Mouse (Mus musculus) adipocyte (in vitro differentiated cells): ENCODE results near the gene Ergic1.

ENCODE experiments used
- DNase-seq: peaks from one replicate; pipeline ENCODE4 v3.0.0-alpha.2; 2016; ENCODE audit warnings: low spot score

The Ergic1 gene

DNA sequence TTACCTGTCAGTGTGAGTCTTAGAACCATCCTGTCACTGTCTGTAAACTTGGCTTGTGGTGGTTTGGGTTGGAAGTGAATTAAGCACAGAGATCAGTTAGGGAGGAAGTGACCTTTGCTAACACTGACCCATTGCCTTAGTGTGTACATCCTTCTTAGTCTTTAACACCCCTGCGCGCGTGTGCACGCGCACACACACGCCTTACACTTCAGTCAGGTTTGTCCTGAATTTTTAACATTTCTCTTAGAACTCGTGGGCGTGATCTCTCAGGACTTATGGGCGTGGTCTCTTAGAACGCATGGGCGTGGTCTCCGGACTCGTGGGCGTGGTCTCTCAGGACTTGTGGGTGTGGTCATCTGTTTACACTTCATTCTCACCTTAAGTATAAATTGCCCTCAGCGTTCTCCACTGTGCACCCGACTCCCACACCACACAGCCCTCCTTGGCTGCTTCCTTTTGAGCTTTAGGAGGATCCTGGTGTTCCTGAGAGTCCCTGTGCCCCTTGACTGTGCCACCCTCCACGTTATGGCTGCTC lies 39.7 kb downstream of the Ergic1 start:
- DNase-seq: no peak

- DNase-seq: no peak
Measured at GRCm38 (mm10) chr17:26601514-26601913, 40.2 kb downstream of the Ergic1 start.

DNA sequence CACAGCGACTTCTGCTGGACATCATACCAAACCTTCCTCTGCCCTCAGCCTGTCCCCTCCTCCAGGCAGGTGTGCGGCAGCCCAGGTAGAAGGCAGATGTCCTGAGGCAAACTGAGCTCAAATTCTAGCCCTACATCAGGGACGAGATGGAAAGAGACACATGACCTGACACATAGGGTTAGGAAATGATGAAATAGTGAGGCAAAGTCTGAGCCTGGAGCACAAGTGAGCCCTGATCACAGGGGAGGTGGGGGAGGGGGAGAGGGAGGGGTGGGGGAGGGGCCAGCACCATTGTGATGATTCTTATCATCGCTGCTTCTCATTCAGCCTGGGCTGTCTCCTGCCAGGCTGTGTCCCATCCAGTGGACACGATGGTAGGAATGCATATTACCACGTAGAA lies 40.6 kb downstream of the Ergic1 start:
- no peak for DNase-seq

GRCm38 (mm10) chr17:26602371-26602885 lies 41.1 kb downstream of the Ergic1 start:
- DNase-seq: peak; percentile 78

DNA sequence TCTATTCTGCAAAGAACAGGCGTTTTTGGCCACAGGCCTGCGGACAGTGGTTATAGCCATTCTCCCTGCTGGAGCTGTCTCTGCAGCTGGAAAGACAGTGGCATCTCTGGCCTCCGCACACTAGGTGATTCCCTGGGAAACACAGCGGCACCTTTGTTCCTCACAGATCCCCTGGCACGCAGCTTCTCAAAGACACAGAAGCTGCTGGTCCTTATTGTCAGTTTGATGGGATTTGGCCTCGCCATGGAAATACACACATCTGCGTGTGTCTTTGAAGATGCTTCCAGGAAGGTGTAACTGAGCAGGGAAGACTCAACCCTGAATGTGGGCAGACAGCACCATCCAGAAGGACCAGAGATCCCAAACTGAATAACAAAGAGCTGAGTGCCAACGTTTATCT lies 42.0 kb downstream of the Ergic1 start:
- no peak for DNase-seq

DNA sequence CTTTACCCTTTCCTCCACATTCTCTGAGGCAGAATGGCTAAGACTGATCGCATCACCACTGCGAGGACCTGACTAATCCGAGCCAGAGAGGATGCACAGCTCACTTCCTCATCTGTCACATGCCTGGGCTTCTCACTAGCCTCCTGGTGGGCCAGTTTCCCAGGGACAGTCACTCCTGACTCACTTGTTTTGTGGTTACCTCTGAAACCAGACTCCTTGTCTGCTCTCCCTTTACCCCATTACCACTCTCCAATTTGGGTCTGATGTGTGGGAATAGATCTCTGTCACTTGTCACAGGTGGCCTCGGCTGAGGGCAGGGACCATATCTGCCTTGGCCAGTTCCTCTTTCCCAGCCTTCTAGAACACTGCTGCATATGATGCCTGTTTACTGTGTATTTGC lies 44.3 kb downstream of the Ergic1 start:
- DNase-seq: no peak

GRCm38 (mm10) chr17:26606516-26606915 lies 45.2 kb downstream of the Ergic1 start:
- peak; percentile 81 for DNase-seq

GRCm38 (mm10) chr17:26608348-26608747 lies 47.1 kb downstream of the Ergic1 start:
- no peak for DNase-seq

GRCm38 (mm10) chr17:26608877-26609276 lies 47.6 kb downstream of the Ergic1 start:
- no peak for DNase-seq

GRCm38 (mm10) chr17:26609820-26610219 lies 48.5 kb downstream of the Ergic1 start:
- DNase-seq: no peak

GRCm38 (mm10) chr17:26611328-26611727 lies 50.0 kb downstream of the Ergic1 start:
- no peak for DNase-seq

GRCm38 (mm10) chr17:26611918-26612317 lies 50.6 kb downstream of the Ergic1 start:
- DNase-seq: no peak

- DNase-seq: no peak
Measured at GRCm38 (mm10) chr17:26614286-26614685, 53.0 kb downstream of the Ergic1 start.

- no peak for DNase-seq
Measured at GRCm38 (mm10) chr17:26614708-26615486, 53.6 kb downstream of the Ergic1 start.

DNA sequence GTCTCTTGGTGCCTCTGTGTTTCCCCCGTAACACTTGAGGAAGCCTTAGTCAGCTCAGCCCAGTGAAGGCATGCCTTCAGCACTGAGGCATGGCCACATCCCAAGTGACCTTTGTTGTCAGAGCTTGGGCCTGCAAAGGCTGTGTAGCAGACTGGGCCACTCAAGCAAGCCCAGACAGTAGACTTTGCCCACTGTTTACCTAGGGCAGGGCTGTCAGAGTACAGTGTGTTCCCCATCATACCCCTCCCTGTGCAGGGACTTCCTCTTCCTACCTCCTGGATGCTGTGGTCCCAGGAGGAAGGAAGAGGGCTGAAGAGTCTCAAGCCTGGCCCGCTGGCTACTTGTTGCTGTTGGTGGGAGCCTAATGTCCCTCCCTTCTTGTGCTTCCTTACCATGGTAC lies 55.4 kb downstream of the Ergic1 start:
- DNase-seq: peak; percentile 61

GRCm38 (mm10) chr17:26618498-26618897 lies 57.2 kb downstream of the Ergic1 start:
- DNase-seq: no peak

- no peak for DNase-seq
Measured at GRCm38 (mm10) chr17:26619577-26619976, 58.3 kb downstream of the Ergic1 start.

- DNase-seq: no peak
Measured at GRCm38 (mm10) chr17:26620292-26620691, 59.0 kb downstream of the Ergic1 start.

DNA sequence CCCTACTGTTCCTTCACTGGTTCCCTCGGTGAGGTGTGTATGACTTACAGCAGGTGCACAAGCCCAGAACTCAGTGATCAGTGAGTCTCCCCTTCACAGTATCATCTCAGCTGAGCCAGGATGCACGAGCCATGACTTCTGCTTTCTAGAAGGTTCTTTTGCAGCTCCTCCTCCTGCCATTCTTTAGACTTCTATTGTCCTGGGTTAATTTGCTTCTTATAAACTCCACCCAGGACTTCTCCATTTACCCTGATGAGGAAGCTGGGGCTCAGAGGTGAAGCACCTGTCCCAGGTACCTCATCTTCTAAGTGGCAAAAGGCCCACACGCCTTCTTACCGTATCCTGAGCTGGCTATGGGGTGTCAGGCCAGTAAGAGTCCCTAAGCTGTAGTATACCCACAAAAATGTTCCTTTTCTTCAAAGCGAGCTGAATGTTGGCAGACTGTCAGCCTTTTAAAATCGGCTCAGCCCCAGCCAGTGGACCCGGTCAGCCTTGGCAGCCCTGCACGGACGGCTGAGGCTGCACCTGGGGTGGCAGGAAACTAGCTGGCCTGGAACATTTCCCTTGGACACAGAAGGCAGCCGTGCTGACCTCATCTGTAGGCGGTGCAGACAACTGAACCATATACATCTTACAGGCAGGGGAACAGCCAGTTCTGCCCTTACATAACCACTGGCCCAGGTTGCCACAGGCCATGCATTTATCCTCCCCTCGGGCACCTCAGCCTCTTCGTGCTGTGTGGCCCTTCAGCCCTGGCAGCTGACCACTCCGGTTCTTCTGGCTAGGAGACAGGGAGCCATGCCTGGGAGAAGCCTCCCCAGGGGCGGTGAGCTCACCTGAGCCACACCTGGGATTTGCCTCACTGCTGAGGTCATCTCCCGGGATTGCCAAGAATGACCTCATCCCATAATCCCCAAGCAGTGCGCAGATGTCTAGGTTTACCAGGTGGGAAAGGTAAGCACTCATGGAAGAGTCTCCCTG lies 59.8 kb downstream of the Ergic1 start:
- DNase-seq: peak; percentile 62

- no peak for DNase-seq
Measured at GRCm38 (mm10) chr17:26621912-26622311, 60.6 kb downstream of the Ergic1 start.

DNA sequence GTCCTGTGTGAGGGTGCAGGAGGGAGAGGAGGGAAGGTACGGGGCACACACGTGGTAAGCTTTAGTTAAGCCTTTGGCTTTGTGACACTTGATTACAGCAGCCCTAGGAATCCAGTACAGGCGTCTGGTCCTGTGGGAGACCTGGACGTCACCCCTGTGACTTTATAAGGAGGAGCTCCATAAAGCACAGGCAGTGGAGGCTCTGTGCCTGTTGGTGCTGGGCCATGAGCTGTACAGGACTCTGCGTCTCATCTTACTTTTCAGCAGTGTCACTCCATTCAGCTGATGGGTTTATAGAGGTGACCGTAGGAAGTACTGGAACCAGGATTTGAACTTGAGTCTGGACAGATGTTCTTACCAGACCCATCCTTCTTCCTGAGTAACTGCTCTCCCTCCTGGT lies 62.7 kb downstream of the Ergic1 start:
- DNase-seq: no peak

GRCm38 (mm10) chr17:26624999-26625398 lies 63.7 kb downstream of the Ergic1 start:
- DNase-seq: peak; percentile 47
